Mouse (Mus musculus) liver, adult 2 months (tissue): ENCODE measurements around the gene Mavs. TPM values are rescaled to one million over a fixed set of nuclear protein-coding genes. Genes with fewer than 3 reads are reported as not detected.

Experiments used
- DNase-seq: peaks from one replicate; pipeline ENCODE4 v3.0.0-alpha.2; 2011; ENCODE audit warnings: low read depth, low spot score; ENCODE audit errors: extremely low read depth
- H3K27ac ChIP-seq: fragments of 200-500 bp; replicated peaks from 2 replicates; pipeline ENCODE4 v1.5.1; 2012; ENCODE audit warnings: low read depth, mild to moderate bottlenecking, control low read depth, inconsistent platforms, low read length; ENCODE audit not compliant: insufficient read depth
- H3K27me3 ChIP-seq: fragments of 200-500 bp; 2 replicates; pipeline ENCODE4 v1.6.1; 2012; ENCODE audit warnings: mild to moderate bottlenecking, moderate library complexity, low read length, inconsistent platforms; ENCODE audit not compliant: control insufficient read depth, insufficient read depth
- H3K36me3 ChIP-seq: fragments of 200-500 bp; 2 replicates; pipeline ENCODE4 v1.6.1; 2012; ENCODE audit warnings: low read length, inconsistent platforms; ENCODE audit not compliant: control insufficient read depth, insufficient read depth
- H3K4me1 ChIP-seq: fragments of 200-500 bp; 2 replicates; pipeline ENCODE4 v1.6.1; 2011; ENCODE audit warnings: low read length; ENCODE audit not compliant: control insufficient read depth, insufficient read depth
- H3K4me3 ChIP-seq: fragments of 200-500 bp; 2 replicates; pipeline ENCODE4 v1.5.1; 2011; ENCODE audit warnings: low read depth, mild to moderate bottlenecking, control low read depth, low read length, moderate library complexity; ENCODE audit not compliant: insufficient read depth
- H3K79me2 ChIP-seq: fragments of 200-500 bp; 2 replicates; pipeline ENCODE4 v1.6.1; 2012; ENCODE audit warnings: inconsistent platforms, mild to moderate bottlenecking, low read length, moderate library complexity; ENCODE audit not compliant: control insufficient read depth, insufficient read depth
- H3K9ac ChIP-seq: fragments of 200-500 bp; 2 replicates; pipeline ENCODE4 v1.6.1; 2012; ENCODE audit warnings: low read depth, mild to moderate bottlenecking, control low read depth, inconsistent platforms, low read length
- CTCF ChIP-seq: fragments of 200-500 bp; IDR thresholded peaks from 2 replicates; pipeline ENCODE4 v1.5.1; 2011; ENCODE audit warnings: low read depth, low read length, control low read depth
- POLR2A ChIP-seq: fragments of 200-500 bp; IDR thresholded peaks from 2 replicates; pipeline ENCODE4 v1.6.1; 2011; ENCODE audit warnings: low read length, control low read depth; ENCODE audit not compliant: insufficient read depth; ENCODE audit errors: extremely low read depth
- WGBS: fragments of 180-500 bp; shearing (Covaris S2); methylation state at CpG from one replicate; pipeline ENCODE4 v1.1.7; 2018; 5-methylcytosine and 5-hydroxymethylcytosine counted together
- polyA plus RNA-seq: library from polyadenylated mRNA; depleted of rRNA; stranded (reverse); fragments of >200 nt; gene quantifications from 2 replicates; pipeline ENCODE4 v1.2.3, GENCODE M21; 2012
- total RNA-seq: library from RNA; depleted of rRNA; stranded (reverse); fragments of >200 nt; gene quantifications from 2 replicates; pipeline ENCODE4 v1.2.3, GENCODE M21; 2014

Mavs gene
- total and polyA plus RNA-seq, 2 experiments: 25.0 to 134 TPM

DNA sequence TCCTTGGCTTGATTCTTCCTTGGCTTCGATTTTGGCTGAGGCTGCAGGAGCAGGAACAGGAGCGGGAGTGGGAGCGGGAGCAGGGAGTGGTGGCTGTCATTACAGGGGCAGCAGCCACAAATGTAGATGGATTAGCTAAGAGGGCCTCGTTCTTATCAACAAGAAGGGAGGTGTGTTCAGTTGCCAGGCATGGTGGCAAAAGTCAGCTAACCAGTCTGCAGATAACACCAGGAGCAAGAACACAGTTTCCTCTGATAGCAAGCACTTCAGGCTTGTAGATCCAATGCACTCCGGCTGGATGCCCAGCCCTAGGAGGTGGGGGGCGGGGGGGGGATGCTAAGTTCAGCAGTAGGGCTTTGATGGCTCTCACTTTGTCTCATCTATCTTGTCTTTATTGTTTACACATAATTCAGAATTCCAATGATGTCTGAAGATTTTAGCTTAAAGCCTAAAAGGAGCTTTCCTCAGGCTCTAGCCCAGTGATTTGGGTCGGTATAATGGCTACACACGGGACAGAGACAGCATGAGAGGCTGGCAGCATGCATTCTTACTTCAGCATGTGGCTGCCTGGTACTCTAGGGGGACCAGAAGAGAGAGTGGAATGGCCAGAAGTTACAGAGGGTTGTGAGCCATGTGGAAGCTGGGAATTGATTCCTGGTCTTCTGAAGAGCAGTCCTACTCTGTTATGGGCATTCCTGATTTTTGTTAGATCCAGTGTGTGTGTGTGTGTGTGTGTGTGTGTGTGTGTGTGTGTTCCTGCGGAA, 26.9 kb downstream of the Mavs start:
- DNase-seq: no peak
- Histone ChIP-seq H3K4me1 (peaks cover 6% of the 10 kb centered on the region), H3K4me3 (no peak overlapping the region), H3K36me3 (no peaks in the 10 kb centered on the region), H3K27ac (no peak overlapping the region), H3K27me3 (no peaks in the 10 kb centered on the region), H3K9ac (no peak overlapping the region), H3K79me2 (peaks cover 6% of the 10 kb centered on the region; the same call in 1 of the 2 replicates)
- no peak for TF ChIP-seq CTCF
- no peak for TF ChIP-seq POLR2A
- WGBS: 81% methylated on average over 9 of the region's 9 CpGs

DNA sequence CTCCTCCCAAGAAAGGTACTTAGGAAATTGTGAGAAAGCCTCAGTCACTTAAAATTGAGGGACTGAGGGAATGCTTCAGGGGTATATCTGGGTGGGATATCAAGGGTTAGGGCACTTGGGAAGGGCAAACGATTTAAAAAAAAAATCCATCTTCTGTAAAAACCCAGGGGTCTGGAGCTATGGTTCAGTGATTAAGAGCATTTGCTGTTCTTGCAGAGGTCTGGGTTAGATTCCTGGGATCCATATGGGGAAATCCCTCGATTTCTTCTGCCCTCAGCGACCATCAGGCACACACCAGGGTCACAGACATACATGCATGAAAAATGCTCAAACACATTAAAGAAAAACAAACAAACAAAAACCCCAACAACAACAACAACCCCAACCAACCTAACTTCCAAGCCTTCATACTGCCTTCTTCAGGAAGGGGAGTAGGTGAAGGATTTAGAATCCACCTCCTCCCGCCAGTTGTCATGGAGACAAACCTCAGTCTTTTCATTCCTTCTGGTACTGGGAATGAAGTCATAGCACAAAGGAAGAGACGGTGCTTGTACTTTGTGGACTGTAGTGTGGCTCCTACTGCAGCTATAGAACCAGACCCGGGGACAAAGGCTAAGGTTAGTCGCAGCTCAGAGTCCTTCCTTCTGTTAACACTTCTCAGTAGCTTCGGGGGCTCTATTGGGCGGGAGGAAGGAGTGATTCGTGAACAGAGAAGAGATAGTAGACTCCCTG, 27.8 kb downstream of the Mavs start:
- Histone ChIP-seq H3K79me2 (peaks cover 7% of the 10 kb centered on the region; the same call in 1 of the 2 replicates), H3K36me3 (no peaks in the 10 kb centered on the region), H3K27me3 (no peaks in the 10 kb centered on the region), H3K4me3 (peak overlapping the region; percentile 67), H3K9ac (peak overlapping the region; percentile 77), H3K27ac (peak overlapping the region; percentile 86), H3K4me1 (peaks cover 6% of the 10 kb centered on the region)
- DNase-seq: no peak
- 8% methylated on average over 10 of the region's 10 CpGs for WGBS
- TF ChIP-seq CTCF (no peak), POLR2A (no peak)

DNA sequence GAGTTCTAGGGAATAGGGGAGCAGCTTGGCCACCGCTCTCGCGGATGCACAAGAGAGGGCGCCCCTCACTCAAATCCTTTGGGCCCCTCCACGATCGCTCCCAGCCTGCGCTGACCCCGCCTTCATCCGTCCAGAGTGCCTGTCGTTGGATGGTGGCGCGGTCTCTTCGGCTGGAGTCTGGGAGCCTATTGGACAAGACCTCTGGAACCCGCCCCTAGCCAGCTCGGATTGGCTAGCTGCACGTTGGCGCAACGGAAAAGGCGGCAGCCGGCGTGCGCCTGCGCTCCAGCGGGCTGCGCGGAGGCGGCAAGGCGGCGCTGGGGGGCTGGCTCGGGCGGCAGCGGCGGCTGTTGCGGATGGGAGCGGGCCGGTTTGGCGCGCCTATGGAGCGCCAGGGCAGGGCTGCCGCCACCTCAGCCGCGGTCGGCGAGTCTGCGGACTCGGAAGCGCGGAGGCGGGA, 28.4 kb downstream of the Mavs start, which contains the start of gene Pank2:
TSS of gene Pank2 (plus strand) at position 283 of the 460 bp plus-strand sequence.
- no peaks in the 10 kb centered on the region for H3K27me3 ChIP-seq
- peak within 1 kb of the TSS; percentile 77 for H3K4me3 ChIP-seq
- H3K36me3 ChIP-seq: no peaks in the 10 kb centered on the region
- peak within 1 kb of the TSS; percentile 87 for H3K27ac ChIP-seq
- peaks cover 8% of the 10 kb centered on the region for H3K4me1 ChIP-seq
- peak; percentile 88 for DNase-seq
- no peak for TF ChIP-seq CTCF
- TF ChIP-seq POLR2A: peak; percentile 90
- H3K79me2 ChIP-seq: peaks cover 10% of the 10 kb centered on the region; the same call in 1 of the 2 replicates
- WGBS: under 1% methylated on average over 45 of the region's 49 CpGs
- H3K9ac ChIP-seq: peak within 1 kb of the TSS; percentile 92

DNA sequence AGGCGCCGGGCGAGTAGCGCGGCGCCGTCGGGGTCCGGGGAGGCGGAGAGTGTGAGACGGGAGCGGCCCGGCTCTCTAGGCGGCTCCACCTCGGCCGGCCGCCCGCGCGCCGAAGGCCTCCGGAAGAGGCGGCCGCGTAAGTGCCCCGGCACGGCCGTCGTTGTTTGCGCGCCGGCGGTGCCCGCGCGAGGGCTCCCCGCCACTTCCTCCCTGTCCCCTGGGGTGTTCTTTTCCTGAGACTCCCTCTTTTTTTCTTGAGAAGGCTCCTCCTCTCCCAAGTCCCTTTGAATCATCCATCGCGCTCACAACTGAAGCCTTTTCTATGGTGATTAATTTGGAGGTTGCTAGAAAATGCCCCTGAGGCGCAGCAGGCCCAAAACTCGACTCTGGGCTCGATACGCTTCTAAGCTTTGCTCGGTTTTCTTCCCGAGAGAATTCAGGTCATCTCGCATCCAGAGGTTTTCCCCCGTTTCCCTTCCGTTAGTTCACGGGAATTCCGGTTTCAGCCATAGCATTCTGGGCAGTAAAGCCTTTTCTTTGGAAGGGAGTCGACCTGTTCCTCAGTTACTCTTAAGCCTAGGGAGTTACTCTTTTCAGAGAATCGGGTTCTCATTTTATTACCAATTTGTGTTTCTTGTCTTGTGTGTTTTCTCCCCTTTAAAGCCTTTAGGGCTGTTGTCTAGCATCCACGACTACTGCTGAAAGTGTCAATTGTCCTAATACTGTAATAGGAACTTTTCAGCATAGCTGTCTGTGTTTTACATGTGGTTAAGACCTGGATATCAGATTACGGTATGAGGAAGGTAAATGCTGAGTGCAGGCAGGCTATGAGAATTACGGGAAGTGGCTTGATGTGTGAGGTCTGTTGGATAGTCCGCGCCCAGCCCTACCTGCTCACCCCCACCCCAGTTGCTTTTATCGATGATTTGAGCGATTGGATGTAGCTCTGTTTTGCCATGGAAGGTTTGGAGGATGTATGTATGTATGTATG, 29.1 kb downstream of the Mavs start:
- DNase-seq: peak; percentile 45
- Histone ChIP-seq H3K79me2 (peaks cover 16% of the 10 kb centered on the region; the same call in 1 of the 2 replicates), H3K4me1 (peaks cover 8% of the 10 kb centered on the region), H3K9ac (peak overlapping the region; percentile 92), H3K27me3 (no peaks in the 10 kb centered on the region), H3K27ac (peak overlapping the region; percentile 87), H3K4me3 (peak overlapping the region; percentile 77), H3K36me3 (no peaks in the 10 kb centered on the region)
- under 1% methylated on average over 59 of the region's 59 CpGs for WGBS
- TF ChIP-seq POLR2A: no peak
- TF ChIP-seq CTCF: no peak

DNA sequence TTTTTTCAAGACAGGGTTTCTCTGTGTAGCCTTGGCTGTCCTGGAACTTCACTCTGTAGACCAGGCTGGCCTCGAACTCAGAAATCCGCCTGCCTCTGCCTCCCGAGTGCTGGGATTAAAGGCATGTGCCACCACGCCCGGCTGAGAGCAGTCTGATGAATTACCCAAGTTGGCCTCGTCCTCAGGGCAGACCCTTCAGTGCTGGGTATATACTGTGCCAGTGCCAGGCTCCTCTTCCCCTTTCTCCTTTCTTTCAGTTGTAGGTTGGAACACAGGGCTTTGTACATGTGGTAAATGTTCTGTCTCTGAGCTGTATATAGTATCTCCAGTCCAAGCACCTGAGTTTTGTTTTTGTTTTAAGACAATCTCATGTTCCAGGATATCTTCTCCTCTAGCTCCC, 30.2 kb downstream of the Mavs start:
- WGBS: 72% methylated on average over 6 of the region's 6 CpGs

More for the DNA sequence above, 30.2 kb downstream of the Mavs start:
- Histone ChIP-seq H3K36me3 (no peaks in the 10 kb centered on the region), H3K27ac (no peak overlapping the region), H3K27me3 (no peaks in the 10 kb centered on the region), H3K9ac (no peak overlapping the region), H3K4me1 (peaks cover 8% of the 10 kb centered on the region), H3K79me2 (peaks cover 19% of the 10 kb centered on the region; the same call in 1 of the 2 replicates), H3K4me3 (no peak overlapping the region)
- TF ChIP-seq POLR2A: no peak
- no peak for TF ChIP-seq CTCF
- no peak for DNase-seq
